Mouse (Mus musculus) lung, adult 2 months (tissue): ENCODE measurements around the gene Mllt3.

ENCODE experiments used
- CTCF ChIP-seq: fragments of 200-500 bp; IDR thresholded peaks from 2 replicates; pipeline ENCODE4 v1.5.1; 2011; ENCODE audit warnings: mild to moderate bottlenecking, low read length, control low read depth; ENCODE audit not compliant: insufficient read depth
- POLR2A ChIP-seq: fragments of 200-500 bp; IDR thresholded peaks from 2 replicates; pipeline ENCODE4 v1.6.1; 2011; ENCODE audit warnings: low read depth, mild to moderate bottlenecking, control low read depth, low read length, borderline replicate concordance; ENCODE audit errors: extremely low read depth

DNA sequence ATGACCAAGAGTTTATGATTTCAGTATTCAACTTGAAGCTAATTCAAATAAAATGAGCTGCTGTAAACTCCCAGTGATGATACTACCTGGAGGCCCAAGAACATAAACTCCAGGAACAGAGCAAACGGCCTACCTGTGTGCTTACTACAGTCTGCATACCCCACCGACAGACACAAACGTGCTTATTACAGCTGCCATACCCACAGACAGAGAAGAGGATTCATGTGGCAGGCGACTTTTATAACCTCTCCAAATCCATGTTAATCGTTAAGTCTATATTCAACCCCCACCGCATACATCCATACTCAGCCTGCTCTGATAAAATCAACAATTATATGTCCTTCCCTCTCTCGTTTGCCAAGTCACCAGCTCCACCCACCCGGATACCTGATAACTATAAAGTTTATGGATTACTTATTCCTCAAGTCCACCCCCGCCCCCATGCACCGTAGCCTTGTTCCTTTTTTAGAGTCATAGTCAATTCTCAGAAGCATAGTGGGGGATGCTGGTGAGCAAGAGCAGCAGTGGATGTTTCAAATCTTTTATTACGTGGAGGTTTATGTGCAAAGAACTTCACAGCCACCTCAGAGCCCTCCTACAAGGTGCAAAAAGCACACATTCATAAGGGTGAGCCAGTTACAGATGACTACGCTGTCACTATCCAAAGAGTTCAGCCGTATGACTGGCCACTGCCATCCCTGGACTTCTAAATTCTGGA, 70.0 kb downstream of the Mllt3 start:
- TF ChIP-seq CTCF, result no peak
- TF ChIP-seq POLR2A, result no peak
